Mouse (Mus musculus) c-Kit-positive CD71-negative TER-119-negative erythroid progenitor cells, embryonic 14.5 days (primary cell): ENCODE data around the gene Lpp.

Source experiments
- DNase-seq: peaks from one replicate; pipeline ENCODE4 v3.0.0-alpha.2; 2013; ENCODE audit warnings: low read depth

The Lpp gene

DNA sequence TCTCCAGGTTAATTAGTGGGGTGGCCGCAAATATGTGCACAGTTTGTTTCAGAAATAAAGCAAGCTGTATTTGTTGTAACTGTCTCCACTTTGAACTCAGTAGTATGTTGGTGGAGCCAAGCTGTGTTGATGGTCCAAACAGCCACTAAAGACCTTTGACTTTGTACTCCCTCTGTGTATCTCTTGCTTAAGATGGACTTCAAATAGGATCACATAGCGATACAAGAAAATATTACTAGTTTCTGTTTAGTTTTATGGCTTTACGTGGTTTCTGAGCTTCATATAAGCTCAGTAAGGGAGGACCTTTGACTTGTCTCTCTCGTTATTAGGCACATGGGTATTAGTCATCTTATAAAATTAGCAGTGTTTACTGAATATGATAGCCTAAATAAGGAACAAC, 485.7 kb downstream of the Lpp start:
- DNase-seq = no peak

DNA sequence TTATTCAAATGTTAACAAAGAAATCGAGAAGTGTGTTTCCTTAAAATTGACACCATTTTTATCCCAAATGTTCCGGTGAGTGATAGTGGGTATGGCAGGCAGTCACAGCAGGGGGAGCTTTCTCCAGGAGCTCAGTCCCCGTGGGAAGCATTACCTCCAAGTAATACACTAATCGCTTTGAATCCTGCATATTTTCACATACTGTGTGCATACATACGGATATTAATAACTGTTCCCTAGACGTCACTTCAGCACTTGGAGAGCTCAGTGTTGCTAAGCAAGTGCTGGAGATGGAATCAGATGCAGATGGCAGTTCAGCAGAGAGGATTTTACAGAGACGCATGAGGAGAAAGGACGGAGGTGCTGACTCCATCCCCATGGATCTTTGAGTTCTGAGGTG, 487.4 kb downstream of the Lpp start:
- DNase-seq = no peak

DNA sequence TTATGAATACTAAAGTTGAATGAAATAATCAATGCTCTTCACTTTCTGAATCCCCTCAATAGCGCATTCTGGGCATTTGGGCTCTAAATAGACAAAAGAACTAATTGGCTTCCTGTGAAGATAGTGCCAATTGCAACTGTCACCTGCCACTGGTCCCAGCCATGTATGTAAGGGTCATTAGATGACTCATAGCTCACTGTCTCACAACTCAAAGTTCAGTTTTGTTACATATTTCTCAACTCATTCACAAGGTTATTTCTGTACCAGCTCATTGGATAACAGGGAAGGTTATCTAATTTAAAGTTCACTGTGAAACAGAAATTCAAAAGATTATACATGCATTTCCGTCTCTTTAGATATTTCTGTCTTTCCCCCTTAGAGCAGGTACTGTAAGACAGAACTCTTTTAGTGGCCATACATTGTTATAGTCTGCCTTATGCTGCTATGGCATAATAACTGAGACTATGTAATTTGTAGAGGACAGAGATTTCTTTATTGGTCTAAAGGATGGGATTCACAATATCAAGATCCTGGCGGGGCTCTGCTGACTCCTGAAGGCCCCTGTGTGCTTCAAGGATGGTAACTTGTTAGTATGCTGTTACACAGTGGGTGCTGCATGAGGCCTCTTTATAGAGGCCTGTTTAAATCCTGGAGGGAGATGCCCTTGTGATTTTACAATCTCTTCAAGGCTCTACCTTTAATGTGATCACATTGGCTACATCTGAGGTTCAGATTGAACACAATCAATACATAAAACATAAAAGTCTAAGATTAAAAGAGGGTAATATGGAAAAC, 488.9 kb downstream of the Lpp start:
- DNase-seq = no peak

DNA sequence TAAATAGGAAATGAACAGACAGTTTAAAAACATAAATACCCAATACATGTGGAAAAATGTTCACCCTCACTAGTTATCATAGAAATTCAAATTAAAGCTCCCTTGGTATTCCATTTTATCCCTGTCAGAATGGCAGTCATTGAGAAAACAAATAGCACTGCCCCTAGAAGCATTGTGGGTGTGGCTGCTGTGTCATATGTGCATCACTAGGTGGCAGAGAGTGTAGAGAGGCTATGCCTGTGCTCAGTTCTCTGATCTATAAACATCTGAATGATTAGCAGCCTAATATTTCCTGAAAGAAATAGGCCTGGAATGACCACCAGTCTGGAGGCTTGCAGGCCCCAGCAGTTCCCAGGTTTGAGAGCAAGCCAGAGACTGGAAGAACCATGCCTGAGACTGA, 490.7 kb downstream of the Lpp start:
- no peak for DNase-seq

DNA sequence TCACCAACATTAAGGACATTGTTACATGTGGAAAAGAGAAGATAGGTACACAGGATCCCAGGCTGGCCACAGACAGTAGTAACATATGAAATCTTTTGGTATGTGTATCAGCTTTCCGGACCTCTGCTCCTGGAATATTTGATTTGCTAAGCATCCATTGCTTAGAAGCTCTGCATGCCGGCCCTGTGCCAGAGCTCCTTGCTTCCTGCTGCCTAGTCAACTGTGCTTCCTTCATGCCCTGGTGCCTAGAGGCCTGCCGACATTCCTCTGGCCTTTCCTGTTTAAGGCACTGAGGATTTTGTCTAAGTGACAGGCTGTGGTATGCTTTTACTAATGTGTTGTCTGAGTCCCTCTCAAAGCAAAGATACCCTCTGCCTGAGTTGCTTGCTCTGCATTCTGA, 493.0 kb downstream of the Lpp start:
- no peak for DNase-seq

DNA sequence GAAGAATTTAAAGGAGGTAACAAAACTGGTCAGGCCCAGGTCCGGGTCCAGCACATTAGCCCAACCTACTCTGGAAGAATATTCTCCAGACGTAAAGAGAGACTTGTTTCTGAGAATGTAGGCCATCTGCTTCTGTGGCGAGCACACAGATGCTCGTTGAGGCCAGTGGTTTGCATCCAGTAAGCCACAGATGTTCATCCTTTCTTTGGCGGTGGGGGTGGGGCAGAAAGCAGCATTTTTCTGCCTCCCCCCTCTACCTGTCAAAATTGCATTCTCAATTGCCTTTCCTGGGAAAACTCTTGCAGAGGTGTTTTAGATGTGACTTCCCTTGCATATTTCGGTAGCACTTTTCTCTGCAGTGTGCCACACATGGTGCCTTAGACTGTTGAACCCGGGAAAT, 493.6 kb downstream of the Lpp start:
- DNase-seq = no peak

DNA sequence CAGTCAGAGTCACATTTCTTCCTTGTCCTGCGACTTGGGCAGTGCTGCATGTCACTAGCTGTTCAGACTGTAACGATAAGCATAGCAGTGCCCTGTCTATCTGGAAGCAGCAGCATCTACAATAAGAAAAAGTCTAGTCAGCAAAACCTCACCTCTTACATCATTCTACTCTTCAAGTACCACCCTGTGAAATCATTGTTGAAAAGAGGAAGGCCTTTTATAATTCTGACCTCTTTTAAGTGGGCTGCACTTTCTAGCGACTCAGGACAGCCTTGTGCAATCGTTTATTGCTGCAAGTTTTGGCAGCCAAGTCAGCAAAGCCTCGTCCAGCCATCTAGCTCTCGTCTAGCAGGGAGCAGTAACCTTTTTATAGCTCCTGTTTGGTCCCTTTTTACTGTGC, 498.1 kb downstream of the Lpp start:
- DNase-seq = no peak

DNA sequence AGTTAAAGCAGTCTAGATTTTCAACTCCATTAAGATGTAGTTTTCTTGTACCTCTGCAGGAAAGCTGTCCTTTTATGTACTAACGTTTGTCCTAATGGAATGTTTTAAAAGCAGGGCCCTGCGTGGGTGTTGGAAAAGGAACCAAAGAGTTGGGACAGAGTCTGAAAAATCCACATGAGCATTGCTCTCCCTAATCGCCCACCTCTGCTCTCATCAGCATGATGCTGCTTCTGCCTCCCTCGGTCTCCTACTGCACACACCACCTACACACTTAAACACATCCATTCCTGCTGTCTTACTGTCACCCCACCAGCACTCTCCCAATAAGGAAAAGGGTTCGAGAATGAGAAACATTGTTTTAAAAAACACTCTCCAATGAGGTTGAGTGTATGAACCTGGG, 501.9 kb downstream of the Lpp start:
- DNase-seq = no peak

DNA sequence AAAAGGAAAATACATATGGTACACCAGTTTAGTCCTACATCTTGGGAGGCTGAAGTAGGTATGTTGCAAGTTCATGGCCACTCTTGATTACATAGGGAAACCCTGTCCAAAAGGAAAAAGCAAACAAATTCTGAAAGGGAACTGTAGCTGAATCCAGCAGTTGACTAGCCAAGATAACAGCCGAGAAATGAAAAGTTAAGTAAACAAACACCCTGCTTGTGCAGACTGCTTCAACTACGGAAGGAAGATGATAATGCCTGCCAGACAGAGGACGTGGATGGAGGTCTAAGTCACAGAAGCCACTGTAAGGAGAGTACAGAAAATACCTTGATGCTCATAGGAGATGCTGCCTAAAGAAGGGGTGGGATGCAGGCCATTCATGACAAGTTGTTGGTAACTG, 504.3 kb downstream of the Lpp start:
- DNase-seq = no peak

DNA sequence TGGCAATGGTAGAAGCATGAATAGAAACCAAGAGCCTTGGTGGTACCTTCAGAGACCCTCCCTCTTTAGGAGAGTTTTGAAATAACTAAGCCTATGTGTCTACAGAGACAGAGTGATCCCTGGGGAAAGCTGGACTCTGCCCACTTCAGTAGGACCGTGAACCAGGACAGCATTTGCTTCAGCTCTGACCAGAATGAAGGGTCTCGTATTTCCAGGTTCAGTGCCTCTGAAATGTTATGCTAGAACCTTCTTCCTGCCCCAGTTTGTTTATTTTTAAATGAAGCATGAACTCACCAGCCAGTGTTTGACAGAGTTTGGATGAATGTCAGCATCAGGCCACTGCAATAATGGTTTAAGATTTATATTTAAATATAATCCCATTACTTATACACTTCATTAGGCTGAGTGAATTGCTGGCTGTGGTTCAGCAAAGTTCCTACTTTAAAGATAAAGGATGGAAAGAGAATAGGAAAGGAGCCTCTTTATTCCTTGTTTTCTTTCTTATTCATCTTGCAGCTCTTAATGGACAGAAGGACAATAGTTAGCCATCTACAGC, 507.0 kb downstream of the Lpp start:
- DNase-seq = no peak

DNA sequence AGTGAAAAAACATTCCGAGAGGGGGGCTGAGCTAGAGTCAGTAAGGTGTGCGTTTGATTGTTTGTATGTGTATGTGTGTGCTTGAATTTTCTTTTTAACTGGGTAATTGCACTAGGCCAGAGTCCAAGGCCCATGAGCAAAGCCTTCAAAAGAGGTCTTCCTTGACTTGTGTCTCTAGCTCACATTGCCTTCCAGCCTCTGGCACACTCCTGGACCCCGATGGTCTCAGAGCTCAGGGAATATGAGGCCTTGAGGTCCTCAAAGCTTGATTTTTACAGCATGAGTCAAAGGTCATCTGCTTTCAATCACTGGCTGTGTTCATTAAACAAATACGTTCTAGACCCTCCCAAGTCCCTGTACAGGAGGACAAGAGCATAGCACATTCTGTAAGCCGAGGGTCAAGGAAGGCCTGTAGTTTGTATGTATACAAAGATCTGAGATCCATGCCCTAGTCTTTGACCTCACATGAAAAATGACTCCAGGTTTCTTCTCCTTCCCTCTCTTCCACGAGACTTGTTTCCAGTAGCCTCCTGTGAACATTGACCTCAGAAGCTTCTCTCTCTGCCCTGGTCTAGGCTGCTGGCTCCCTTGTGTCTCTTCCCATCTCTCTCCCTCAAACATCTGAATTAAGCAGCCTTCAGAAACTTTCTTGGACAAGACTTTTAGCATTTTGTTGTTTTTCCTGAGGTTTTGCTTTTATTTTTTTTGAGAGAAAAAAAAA, 508.0 kb downstream of the Lpp start:
- DNase-seq = no peak

DNA sequence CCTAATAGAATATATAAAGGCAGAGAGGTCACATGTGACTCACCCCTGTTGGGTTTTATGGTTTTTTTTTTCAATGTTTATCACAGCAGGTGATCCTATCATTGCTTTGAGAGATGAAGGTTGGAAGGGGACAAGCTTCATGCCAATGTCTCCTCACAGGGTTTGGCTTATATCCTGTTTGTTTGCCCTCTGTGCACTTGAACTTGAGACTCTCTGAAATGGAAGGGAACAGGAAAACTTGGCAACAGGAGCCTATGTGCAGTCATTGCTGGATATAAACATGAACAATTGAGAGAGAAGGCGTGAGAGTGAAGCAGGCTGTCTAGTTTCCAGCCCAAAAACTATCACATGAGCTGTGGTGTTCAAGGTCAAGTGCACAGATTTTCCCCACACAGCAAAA, 508.8 kb downstream of the Lpp start:
- no peak for DNase-seq

DNA sequence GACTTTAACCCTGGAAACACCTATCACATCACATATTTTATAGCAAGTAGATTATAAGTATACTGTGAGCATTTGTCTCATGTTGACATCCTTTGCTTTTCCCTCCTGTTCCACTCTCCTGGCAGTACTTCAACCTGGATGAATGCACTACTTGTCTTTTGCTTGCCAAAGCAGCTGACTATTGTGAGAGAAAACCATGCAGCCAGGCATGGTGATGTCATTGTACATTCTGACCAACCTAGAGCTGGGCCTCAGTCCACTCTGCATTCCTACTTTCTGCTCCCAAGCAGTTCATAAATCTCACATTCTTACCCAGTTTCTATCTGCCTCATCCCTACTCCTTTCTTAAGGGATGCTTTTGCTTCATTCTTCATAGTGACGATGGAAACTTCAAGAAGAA, 515.6 kb downstream of the Lpp start:
- no peak for DNase-seq

DNA sequence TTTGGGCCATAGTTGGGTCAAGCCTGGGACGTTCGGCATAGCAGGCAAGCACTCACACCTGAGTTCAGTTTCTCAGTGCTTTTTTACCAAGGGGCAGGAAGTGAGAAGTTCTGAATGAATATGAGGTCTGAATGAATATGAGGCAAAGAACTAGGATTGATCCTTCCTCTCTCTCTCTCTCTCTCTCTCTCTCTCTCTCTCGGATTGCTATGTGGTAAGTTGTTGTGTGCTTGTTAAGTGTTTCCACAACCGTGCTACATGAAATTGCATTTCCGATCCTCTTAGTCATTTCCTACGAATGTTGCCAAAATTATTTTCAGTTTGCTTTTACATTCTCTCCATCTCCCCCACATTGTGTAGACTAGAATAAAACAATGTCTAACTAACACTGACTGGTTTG, 517.0 kb downstream of the Lpp start:
- DNase-seq = no peak

DNA sequence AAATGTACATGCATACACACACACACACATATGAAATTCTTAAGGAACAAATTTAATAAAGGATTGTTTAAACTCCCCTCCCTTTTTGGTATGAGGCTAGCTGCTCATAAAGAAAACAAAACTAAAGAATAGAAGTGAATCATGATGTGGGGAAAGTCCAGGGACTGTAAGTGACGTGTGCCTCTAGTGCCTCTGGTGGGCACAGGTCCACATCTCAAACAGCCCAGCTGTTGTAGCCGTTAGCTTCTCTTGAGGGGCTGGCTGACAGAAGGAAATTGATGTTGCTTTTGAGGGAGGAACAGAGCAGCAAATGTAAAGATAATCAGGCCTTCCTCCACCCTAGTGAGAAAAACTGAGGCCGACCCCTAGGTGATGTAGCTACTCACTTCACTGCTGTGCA, 517.5 kb downstream of the Lpp start:
- no peak for DNase-seq

DNA sequence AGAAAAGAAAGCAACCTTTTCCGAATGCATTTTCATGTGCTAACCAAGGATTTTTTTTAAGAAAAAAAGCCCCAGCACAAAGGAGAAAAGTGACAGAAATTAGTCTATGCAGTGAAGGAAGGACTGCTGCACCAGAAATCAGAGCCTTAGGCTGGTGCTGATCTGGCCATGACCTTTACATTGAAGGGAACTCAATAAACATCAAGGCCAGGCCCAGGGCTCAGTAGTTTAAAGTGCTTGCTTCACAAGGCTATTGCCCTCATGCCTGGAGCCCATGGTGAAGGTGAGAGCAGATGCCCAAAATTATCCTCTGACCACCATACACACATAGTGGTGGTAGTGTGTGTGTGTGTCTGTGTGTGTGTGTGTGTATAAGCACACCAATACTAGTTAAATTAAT, 519.1 kb downstream of the Lpp start:
- DNase-seq = no peak

DNA sequence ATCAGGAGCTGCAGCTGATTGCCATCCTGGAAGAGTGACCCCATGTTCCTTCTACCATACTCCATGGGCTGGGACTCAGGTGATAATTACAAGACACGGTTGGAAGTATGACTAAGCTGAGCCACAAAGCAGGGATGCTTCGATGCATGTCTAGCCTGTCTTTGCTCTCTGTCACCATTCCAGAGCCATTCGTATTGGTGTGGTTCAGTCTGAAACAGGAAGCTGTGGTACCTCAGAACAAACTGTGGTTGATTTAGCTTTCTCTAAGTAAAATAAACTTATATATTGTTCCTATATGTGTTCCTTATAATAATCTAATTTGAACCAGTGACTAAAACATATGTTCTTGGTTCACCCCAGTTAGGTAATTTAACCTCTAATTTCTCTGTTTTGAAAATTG, 519.7 kb downstream of the Lpp start:
- DNase-seq = no peak

DNA sequence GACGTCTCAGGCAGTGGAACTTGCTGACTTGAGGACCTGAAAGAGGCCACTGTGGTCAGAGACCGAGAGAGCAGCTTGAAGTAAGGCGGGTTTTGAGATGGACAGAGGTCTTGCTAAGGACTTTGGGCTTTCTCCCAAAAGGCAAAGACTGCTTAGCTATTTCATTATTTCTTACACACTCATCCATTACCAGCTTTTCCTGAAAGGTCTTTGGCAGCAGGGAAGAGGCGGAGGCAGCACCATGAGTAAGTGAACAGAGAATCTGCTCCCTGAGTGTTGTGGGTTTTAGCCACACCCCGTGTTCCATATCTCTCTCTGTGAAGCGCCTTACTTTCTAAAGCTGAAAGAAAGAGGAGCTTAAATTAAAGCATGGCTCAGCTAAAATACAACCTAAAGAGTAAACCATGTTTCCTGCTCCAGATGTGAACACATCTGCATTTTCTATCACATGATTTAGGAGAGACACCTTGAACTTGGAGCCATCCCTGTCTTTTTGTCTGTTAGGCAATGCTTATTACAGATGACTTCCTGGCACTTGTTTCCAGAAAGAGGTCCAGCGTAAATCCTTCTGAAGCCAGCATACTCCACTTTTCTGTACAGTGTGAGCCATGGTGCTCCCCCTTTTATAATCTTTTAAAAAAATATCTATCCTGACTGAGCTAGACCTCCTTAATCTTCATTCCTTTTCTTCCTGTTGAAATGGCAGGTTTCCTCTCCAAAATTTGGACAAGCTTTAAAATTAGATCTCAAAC, 520.5 kb downstream of the Lpp start:
- no peak for DNase-seq

DNA sequence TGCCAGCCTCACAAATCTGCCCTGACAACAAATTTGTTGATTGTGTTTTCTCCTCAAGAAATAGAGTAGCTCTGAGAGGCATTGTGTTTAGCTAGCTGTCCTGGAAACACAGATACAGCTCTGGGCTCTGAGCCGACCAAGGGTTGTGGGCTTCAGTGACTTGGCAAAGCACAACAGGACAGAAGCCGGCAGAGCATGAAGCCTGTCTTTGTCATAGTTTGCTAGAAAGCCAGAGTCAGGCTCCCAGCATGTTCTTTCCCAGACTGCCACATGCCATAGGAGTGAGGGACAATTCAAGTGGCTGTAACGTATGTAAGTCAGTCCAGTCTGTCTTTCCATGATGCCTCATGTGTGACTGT, 521.1 kb downstream of the Lpp start:
- DNase-seq = no peak

DNA sequence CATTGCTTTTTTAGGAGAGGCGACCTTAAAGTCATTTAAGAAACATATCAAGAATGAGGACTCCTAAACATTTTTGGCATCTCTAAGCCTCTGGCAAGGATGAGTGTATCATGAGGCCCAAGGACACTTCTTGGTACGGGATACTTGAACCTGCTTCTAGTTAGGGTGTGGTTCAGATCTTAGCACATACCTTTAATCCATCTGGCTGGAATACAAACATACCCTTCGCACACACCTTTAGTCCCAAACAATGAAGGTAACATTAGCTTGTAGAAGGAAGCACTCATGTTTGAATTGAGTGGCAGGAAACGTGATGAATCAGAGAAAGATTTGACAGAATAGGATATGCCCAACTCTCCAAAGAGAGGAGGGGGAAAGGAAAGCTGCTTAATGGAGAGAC, 522.2 kb downstream of the Lpp start:
- no peak for DNase-seq

DNA sequence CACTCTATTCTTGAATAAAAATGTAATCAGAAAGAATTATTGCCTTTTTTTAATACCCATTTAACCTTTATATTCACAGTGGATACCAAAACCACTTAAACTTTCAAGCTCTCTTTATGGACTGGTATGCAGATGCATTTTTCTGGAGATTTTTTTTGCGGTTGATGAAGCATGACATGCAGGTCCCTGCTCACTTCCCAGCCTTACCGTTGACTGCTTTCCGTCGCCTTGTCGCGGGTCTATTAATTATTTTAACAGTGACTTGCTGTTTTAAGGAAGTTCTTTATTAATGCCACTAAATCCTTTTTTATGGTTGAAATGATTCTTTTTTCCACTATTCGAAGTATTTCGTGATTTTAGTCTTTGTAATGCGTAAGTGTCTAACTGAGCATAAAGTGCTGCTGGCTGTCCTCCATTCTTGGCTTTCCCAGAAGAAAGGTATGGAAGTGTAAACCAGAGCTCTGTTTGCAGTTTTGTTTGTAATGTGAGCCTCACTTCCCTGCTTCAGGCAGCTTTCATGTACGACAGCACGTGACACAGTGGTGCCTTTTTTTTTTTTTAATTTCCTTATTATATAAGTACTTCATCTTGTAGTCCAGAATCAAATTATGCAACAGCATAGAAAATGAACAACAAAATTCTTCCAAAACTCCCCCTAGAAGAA, 526.2 kb downstream of the Lpp start:
- DNase-seq = no peak

DNA sequence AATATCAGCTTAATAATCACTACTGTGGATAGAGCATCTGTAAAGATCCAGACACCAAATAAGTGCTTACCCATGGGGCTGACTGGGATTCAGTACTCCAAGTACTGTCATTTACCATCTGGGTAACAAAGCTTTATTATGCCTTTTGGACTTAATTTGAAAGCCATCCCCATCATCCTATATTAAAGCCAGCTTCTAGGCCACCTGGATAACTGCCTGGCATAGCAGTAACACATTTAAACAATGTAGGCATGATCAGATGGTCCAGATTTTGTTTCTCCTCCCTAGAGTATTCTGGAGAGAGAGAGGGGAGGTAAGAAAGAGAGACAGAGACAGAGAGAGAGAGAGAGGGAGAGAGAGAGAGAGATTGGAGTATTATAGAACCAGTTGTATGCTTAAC, 536.8 kb downstream of the Lpp start:
- no peak for DNase-seq
